Mouse (Mus musculus): ENCODE results near the gene Olfr725. TPM values are rescaled to one million over a fixed set of nuclear protein-coding genes. Genes with fewer than 3 reads are reported as not detected.

Olfr725 gene
- polyA plus RNA-seq (2015; fragmentation: Nextera tagmentation; extraction: Ambion mirVana): not detected in 2 replicates

DNA sequence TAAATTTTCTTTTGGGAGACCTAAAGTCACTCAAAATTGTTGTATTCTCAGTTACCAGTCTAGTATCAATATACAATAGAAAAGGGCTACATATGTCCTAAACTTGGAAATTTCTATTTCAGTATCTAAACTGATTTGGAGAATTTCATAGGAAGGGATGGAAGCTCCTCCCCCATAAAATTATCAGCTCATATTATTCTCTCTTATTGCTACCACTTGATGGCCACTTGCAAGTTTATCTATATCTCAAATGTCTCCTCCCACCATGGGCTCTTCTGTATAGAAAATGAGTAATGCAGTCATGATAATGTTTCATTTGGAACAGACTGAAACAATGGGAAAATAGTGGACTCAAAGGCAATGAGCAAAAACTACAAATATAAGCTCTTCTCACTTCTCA, at the start of gene Olfr725:
TSS of gene Olfr725 (minus strand) at position 101 of the 400 bp plus-strand sequence.

Other genes with a start within 250 kb of the Olfr725 start
- not detected in 2 replicates for gene Olfr722, start 138.4 kb downstream of the Olfr725 start, polyA plus RNA-seq (2015; fragmentation: Nextera tagmentation; extraction: Ambion mirVana)
- not detected in 2 replicates for gene Olfr723, start 108.6 kb downstream of the Olfr725 start, polyA plus RNA-seq (2015; fragmentation: Nextera tagmentation; extraction: Ambion mirVana)
- not detected in 2 replicates for gene Olfr724, start 77.1 kb downstream of the Olfr725 start, polyA plus RNA-seq (2015; fragmentation: Nextera tagmentation; extraction: Ambion mirVana)
- gene Olfr726, start 50.6 kb upstream of the Olfr725 start, polyA plus RNA-seq (2015; fragmentation: Nextera tagmentation; extraction: Ambion mirVana): not detected in 2 replicates
- not detected in 2 replicates for gene Olfr727, start 82.8 kb upstream of the Olfr725 start, polyA plus RNA-seq (2015; fragmentation: Nextera tagmentation; extraction: Ambion mirVana)
- gene Olfr728, start 102.3 kb upstream of the Olfr725 start, polyA plus RNA-seq (2015; fragmentation: Nextera tagmentation; extraction: Ambion mirVana): not detected in 2 replicates
- not detected in 2 replicates for gene Olfr729, start 112.5 kb upstream of the Olfr725 start, polyA plus RNA-seq (2015; fragmentation: Nextera tagmentation; extraction: Ambion mirVana)
- gene Olfr730, start 147.8 kb upstream of the Olfr725 start, polyA plus RNA-seq (2015; fragmentation: Nextera tagmentation; extraction: Ambion mirVana): not detected in 2 replicates
- gene Olfr731, start 201.5 kb upstream of the Olfr725 start, polyA plus RNA-seq (2015; fragmentation: Nextera tagmentation; extraction: Ambion mirVana): not detected in 2 replicates
- not detected in 2 replicates for gene Olfr732, start 243.8 kb upstream of the Olfr725 start, polyA plus RNA-seq (2015; fragmentation: Nextera tagmentation; extraction: Ambion mirVana)